Mouse (Mus musculus) neutrophil, adult 59 days (primary cell): ENCODE data around the gene 4932438H23Rik. TPM values are rescaled to one million over a fixed set of nuclear protein-coding genes. Genes with fewer than 3 reads are reported as not detected.

Experiments used
- total RNA-seq, 2 experiments: library from RNA; stranded (reverse); gene quantifications; 1 replicate in 1 of 2; 2 replicates in 1 of 2; pipeline ENCODE4 v1.2.4; 2023

Gene 4932438H23Rik
- total RNA-seq = under 1 TPM in 1 of 2 experiments, not detected in 1; 0.24 TPM

GRCm38 (mm10) chr16:91095022-91095421, at the start of gene 4932438H23Rik:
Gene 4932438H23Rik, minus strand, starts transcription at chr16:91095122.

GRCm38 (mm10) chr16:91044270-91045182, 50.4 kb downstream of the 4932438H23Rik start, which contains the start of gene Paxbp1:
Gene Paxbp1, minus strand, starts transcription at chr16:91044543.

GRCm38 (mm10) chr16:91011021-91011683, 83.8 kb downstream of the 4932438H23Rik start, which contains the start of gene Synj1:
Gene Synj1, minus strand, starts transcription at chr16:91011308.

Other genes with a start within 250 kb of the 4932438H23Rik start
- gene Cfap298, start 160.0 kb downstream of the 4932438H23Rik start, total RNA-seq = 1 to 10 TPM; 4.9 to 8.0 TPM
- gene Synj1, start 83.8 kb downstream of the 4932438H23Rik start, total RNA-seq = 100 to 1,000 TPM; 130 to 146 TPM
- 10 to 100 TPM; 60.3 to 65.0 TPM for gene Paxbp1, start 50.6 kb downstream of the 4932438H23Rik start, total RNA-seq
- gene Olig2, start 130.3 kb upstream of the 4932438H23Rik start, total RNA-seq = not detected
- gene Olig1, start 174.7 kb upstream of the 4932438H23Rik start, total RNA-seq = not detected